Mouse (Mus musculus): ENCODE data around the gene Tcp11l1.

Gene Tcp11l1

GRCm38 (mm10) chr2:104710670-104711370, 1.1 kb downstream of the Tcp11l1 start:
- DNase-seq: no peak

GRCm38 (mm10) chr2:104709786-104710337, 2.1 kb downstream of the Tcp11l1 start:
- no peak for DNase-seq

GRCm38 (mm10) chr2:104704355-104704754, 7.6 kb downstream of the Tcp11l1 start:
- DNase-seq: no peak

GRCm38 (mm10) chr2:104703158-104703557, 8.8 kb downstream of the Tcp11l1 start:
- DNase-seq: no peak

GRCm38 (mm10) chr2:104699659-104700058, 12.3 kb downstream of the Tcp11l1 start:
- no peak for DNase-seq

- no peak for DNase-seq
These were observed 19.4 kb downstream of the Tcp11l1 start for GRCm38 (mm10) chr2:104692551-104692950.

GRCm38 (mm10) chr2:104690720-104691119, 21.2 kb downstream of the Tcp11l1 start:
- no peak for DNase-seq

- peak; percentile 37 for DNase-seq
These were observed 23.2 kb downstream of the Tcp11l1 start for GRCm38 (mm10) chr2:104688724-104689123.

- no peak for DNase-seq
These were observed 23.6 kb downstream of the Tcp11l1 start for GRCm38 (mm10) chr2:104688321-104688720.

- no peak for DNase-seq
These were observed 24.7 kb downstream of the Tcp11l1 start for GRCm38 (mm10) chr2:104687261-104687660.

GRCm38 (mm10) chr2:104685418-104685817, 26.6 kb downstream of the Tcp11l1 start:
- DNase-seq: peak; percentile 78

GRCm38 (mm10) chr2:104684771-104685170, 27.2 kb downstream of the Tcp11l1 start:
- DNase-seq: no peak

- DNase-seq: no peak
These were observed 34.6 kb downstream of the Tcp11l1 start for GRCm38 (mm10) chr2:104677326-104677725.

- DNase-seq: no peak
These were observed 40.2 kb downstream of the Tcp11l1 start for GRCm38 (mm10) chr2:104671724-104672123.

- no peak for DNase-seq
These were observed 42.7 kb downstream of the Tcp11l1 start for GRCm38 (mm10) chr2:104669122-104669804.

- no peak for DNase-seq
These were observed 48.4 kb downstream of the Tcp11l1 start for GRCm38 (mm10) chr2:104663372-104664100.

- no peak for DNase-seq
These were observed 53.3 kb downstream of the Tcp11l1 start for GRCm38 (mm10) chr2:104658659-104659058.

- no peak for DNase-seq
These were observed 95.8 kb downstream of the Tcp11l1 start for GRCm38 (mm10) chr2:104615985-104616711.

GRCm38 (mm10) chr2:104614786-104615185, 97.2 kb downstream of the Tcp11l1 start:
- DNase-seq: no peak
